Mouse (Mus musculus) v-Abl transformed pro-B cells (cell line): ENCODE results near the gene Synm.

Experiments
- in situ Hi-C, 2 experiments: fragments of 400-800 bp; cut with MboI; formaldehyde crosslinking; loops; one replicate each; pipeline ENCODE4 v1.15.1; 2025; ENCODE audit not compliant: unreplicated experiment in 2 of 2

Synm gene

GRCm38 (mm10) chr7:67701252-67701914, 58.2 kb downstream of the Synm start:
- in situ Hi-C loops: no loop called here

- in situ Hi-C loops: no loop called here
Observed at GRCm38 (mm10) chr7:67700846-67701245, 58.7 kb downstream of the Synm start.

- in situ Hi-C loops: no loop called here
Observed at GRCm38 (mm10) chr7:67699301-67699700, 60.2 kb downstream of the Synm start.

- in situ Hi-C loops: no loop called here
Observed at GRCm38 (mm10) chr7:67697892-67698630, 61.5 kb downstream of the Synm start.

GRCm38 (mm10) chr7:67695906-67696305, 63.6 kb downstream of the Synm start:
- in situ Hi-C loops: no loop called here

GRCm38 (mm10) chr7:67692791-67693538, 66.6 kb downstream of the Synm start:
- in situ Hi-C loops: no loop called here

- in situ Hi-C loops: no loop called here
Observed at GRCm38 (mm10) chr7:67692141-67692540, 67.4 kb downstream of the Synm start.

- in situ Hi-C loops: no loop called here
Observed at GRCm38 (mm10) chr7:67691036-67691435, 68.5 kb downstream of the Synm start.

- in situ Hi-C loops: no loop called here
Observed at GRCm38 (mm10) chr7:67689793-67690192, 69.7 kb downstream of the Synm start.

GRCm38 (mm10) chr7:67688281-67688680, 71.3 kb downstream of the Synm start:
- in situ Hi-C loops: no loop called here

- in situ Hi-C loops: no loop called here
Observed at GRCm38 (mm10) chr7:67686545-67686944, 73.0 kb downstream of the Synm start.

GRCm38 (mm10) chr7:67683006-67683405, 76.5 kb downstream of the Synm start:
- in situ Hi-C loops: no loop called here

GRCm38 (mm10) chr7:67681078-67681477, 78.5 kb downstream of the Synm start:
- in situ Hi-C loops: no loop called here
